ENCODE assay signal across 15 mouse cellular contexts in the genomic region with DNA sequence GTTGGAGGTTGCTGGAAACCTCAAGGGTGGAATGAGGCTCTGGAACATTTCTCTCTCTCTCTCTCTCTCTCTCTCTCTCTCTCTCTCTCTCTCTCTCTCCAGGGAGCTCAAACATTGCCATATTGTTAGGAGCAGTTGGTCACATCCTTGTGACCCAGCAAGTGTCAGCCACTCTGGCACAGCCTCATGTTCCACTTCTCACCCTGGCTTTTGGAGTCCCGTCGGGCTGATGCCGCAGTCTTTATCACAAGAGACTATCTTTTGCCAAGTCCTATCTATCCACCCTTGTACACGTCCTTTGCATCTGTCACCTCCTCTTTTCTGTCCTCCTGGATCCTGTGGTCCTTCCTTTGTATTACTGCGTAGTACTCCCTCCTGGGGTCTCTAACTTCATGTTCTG.
DNase-seq lines count a peak whose midpoint lies in the region; ATAC-seq and TF ChIP-seq lines count a peak whose summit lies in the region.
"Had no signal": no experiment of that assay in that cellular context is flagged by ENCODE, and none has a peak within 500 bp of the region (broad histone marks: within the 10 kb centered on the region; RNA-seq: fewer than 3 reads in every experiment).

No protein-coding gene starts in this region.

- peak; percentile 46 for DNase-seq in cerebellum, adult 8-10 months
- no peak for DNase-seq in cerebellum, adult 9-10 months
- no peak for DNase-seq in neural tube, embryonic 10.5 days (ENCODE audit: extremely low spot score, low spot score)
- no peak for DNase-seq in hindbrain, postnatal 0 days (ENCODE audit: low spot score)
- DNase-seq: heart, adult 18-20 months; lung, embryonic 14.5 days; right cerebral cortex, postnatal 4 days; thymus, adult 2 months had no signal

- H3K9me3 ChIP-seq in neural tube, embryonic 13.5 days, result no peaks in the 10 kb centered on the region
- no peaks in the 10 kb centered on the region for H3K9me3 ChIP-seq in hindbrain, postnatal 0 days (ENCODE audit: low read length)
- H3K9me3 ChIP-seq in neural tube, embryonic 14.5 days (ENCODE audit: control insufficient read depth, low read length), result no peaks in the 10 kb centered on the region
- H3K9me3 ChIP-seq: embryonic facial prominence, embryonic 12.5 days had no signal

- WGBS in neural tube, embryonic 13.5 days, result 74% methylated on average over 5 of the region's 5 CpGs
- WGBS in hindbrain, postnatal 0 days, result 56% methylated on average over 5 of the region's 5 CpGs
- 80% methylated on average over 5 of the region's 5 CpGs for WGBS in neural tube, embryonic 14.5 days

- no peak for ATAC-seq in neural tube, embryonic 13.5 days (ENCODE audit: low read depth)
- ATAC-seq in hindbrain, postnatal 0 days, result no peak
- ATAC-seq in neural tube, embryonic 14.5 days (ENCODE audit: low read depth), result no peak
- ATAC-seq in megakaryocyte progenitor cell, adult 5-6 weeks (replicated peaks; ENCODE audit: poor library complexity), result no peak
- ATAC-seq in erythroid progenitor cell, adult 5-6 weeks (replicated peaks; ENCODE audit: low FRiP score, poor library complexity, severe bottlenecking), result no peak

- no peaks in the 10 kb centered on the region for H3K36me3 ChIP-seq in neural tube, embryonic 13.5 days
- no peaks in the 10 kb centered on the region for H3K36me3 ChIP-seq in hindbrain, postnatal 0 days (ENCODE audit: insufficient read depth, low read length)
- H3K36me3 ChIP-seq in neural tube, embryonic 14.5 days (ENCODE audit: control insufficient read depth, insufficient read depth, low read length), result no peaks in the 10 kb centered on the region
- H3K36me3 ChIP-seq: embryonic facial prominence, embryonic 12.5 days had no signal

- peaks cover 42% of the 10 kb centered on the region for H3K4me1 ChIP-seq in neural tube, embryonic 13.5 days (replicated peaks)
- peaks cover 21% of the 10 kb centered on the region; the same call in 1 of the 2 replicates for H3K4me1 ChIP-seq in hindbrain, postnatal 0 days (ENCODE audit: insufficient read depth, low read length)
- peaks cover 29% of the 10 kb centered on the region for H3K4me1 ChIP-seq in neural tube, embryonic 14.5 days (ENCODE audit: control insufficient read depth, insufficient read depth, low read length)

- peak overlapping the region; percentile 86 for H3K27ac ChIP-seq in neural tube, embryonic 13.5 days (replicated peaks)
- peak overlapping the region; percentile 90 for H3K27ac ChIP-seq in hindbrain, postnatal 0 days
- peak overlapping the region; percentile 86; the same call in 1 of the 2 replicates for H3K27ac ChIP-seq in neural tube, embryonic 14.5 days (ENCODE audit: low read depth, low read length)

- no peak for TF ChIP-seq CTCF in hindbrain, postnatal 0 days (IDR thresholded peaks at IDR 0.05; ENCODE audit: low read depth)

- H3K4me3 ChIP-seq in neural tube, embryonic 13.5 days, result no peak overlapping the region
- no peak overlapping the region for H3K4me3 ChIP-seq in hindbrain, postnatal 0 days (ENCODE audit: low read length)
- H3K4me3 ChIP-seq in neural tube, embryonic 14.5 days (ENCODE audit: low read depth, low read length), result no peak overlapping the region
- H3K4me3 ChIP-seq: embryonic facial prominence, embryonic 12.5 days; myocyte had no signal

- H3K4me2 ChIP-seq in neural tube, embryonic 13.5 days, result no peak overlapping the region
- no peak overlapping the region for H3K4me2 ChIP-seq in hindbrain, postnatal 0 days (ENCODE audit: low read depth, low read length)
- H3K4me2 ChIP-seq in neural tube, embryonic 14.5 days (ENCODE audit: low read depth, low read length), result no peak overlapping the region
- H3K4me2 ChIP-seq: embryonic facial prominence, embryonic 12.5 days had no signal

- peaks cover 17% of the 10 kb centered on the region for H3K27me3 ChIP-seq in neural tube, embryonic 13.5 days
- H3K27me3 ChIP-seq in hindbrain, postnatal 0 days (ENCODE audit: insufficient read depth, low read length), result no peaks in the 10 kb centered on the region
- H3K27me3 ChIP-seq in neural tube, embryonic 14.5 days (ENCODE audit: control insufficient read depth, insufficient read depth, low read length), result no peaks in the 10 kb centered on the region
- H3K27me3 ChIP-seq: Patski had no signal

- H3K9ac ChIP-seq in neural tube, embryonic 13.5 days, result no peak overlapping the region
- H3K9ac ChIP-seq in hindbrain, postnatal 0 days (replicated peaks; ENCODE audit: low read length), result no peak overlapping the region
- no peak overlapping the region for H3K9ac ChIP-seq in neural tube, embryonic 14.5 days (replicated peaks; ENCODE audit: low read depth, low read length)
- H3K9ac ChIP-seq: embryonic facial prominence, embryonic 12.5 days; lung, embryonic 14.5 days had no signal
